Mouse (Mus musculus): ENCODE measurements at regions not wholly inside any gene's neighbourhood (a gene's known extent, or its start where the extent isn't known, plus 50 kb on each side); places are given as distances from the start of the nearest gene placed in this dataset.

DNA sequence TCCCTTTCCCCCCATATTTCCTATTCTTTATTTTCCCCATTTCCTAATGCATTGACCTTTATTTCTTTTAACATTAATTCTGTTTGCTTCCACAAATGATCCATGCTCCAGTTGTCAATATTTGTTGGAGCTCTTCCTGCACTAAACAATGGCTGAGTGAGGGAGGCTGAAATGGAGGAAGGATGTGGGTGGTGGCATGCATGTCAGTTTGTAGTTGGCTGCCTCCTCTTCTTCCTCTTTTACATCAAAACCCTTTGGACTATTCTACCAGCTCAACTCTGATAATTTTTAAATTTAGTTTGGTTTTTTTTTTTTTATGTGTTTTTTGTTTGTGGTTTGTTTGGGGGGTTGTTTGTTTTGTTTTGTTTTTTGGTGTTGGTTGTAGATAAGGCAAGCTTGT is 313.5 kb upstream of the Meis1 start:
- Histone ChIP-seq H3K4me1 (ENCODE audit: control insufficient read depth, insufficient read depth, low read length) (peaks cover 4% of the 10 kb centered on the region; the same call in 1 of the 2 replicates), H3K36me3 (ENCODE audit: control insufficient read depth, insufficient read depth) (no peaks in the 10 kb centered on the region), H3K4me3 (ENCODE audit: low read length) (no peak overlapping the region), H3K27ac (ENCODE audit: low read length) (no peak overlapping the region), H3K27me3 (ENCODE audit: control insufficient read depth, insufficient read depth, low read length) (no peaks in the 10 kb centered on the region), H3K9ac (ENCODE audit: low read length) (no peak overlapping the region), H3K4me2 (ENCODE audit: low read depth, low read length) (no peak overlapping the region), H3K9me3 (replicated peaks; ENCODE audit: control insufficient read depth, low read length) (no peaks in the 10 kb centered on the region)
- no peak for ATAC-seq (replicated peaks; ENCODE audit: extremely low read depth, insufficient read depth, low FRiP score)

DNA sequence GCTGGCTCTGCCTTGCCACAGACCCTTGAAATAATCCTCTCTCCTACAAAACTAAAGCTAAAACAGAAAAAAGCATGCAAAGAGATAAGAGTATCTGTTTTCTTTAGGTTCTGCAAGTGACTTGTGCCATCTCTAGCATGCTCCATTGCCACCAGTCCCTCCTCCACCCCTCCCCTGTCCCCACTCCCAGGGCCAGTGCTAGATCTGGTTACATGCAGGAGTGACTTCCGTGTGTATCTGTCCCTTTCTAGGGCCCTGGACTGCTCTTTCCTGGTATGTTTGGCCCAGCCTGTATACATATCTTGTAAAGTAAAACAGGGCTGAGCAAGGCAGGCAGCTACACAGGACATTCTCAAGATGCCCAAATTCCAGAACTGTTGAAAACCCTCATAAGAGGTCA is 313.9 kb upstream of the Meis1 start:
- H3K9me3 ChIP-seq (replicated peaks; ENCODE audit: control insufficient read depth, low read length), result no peaks in the 10 kb centered on the region
- no peak overlapping the region for H3K27ac ChIP-seq (ENCODE audit: low read length)
- WGBS, result 16% methylated on average over 1 of the region's 1 CpGs
- peaks cover 4% of the 10 kb centered on the region; the same call in 1 of the 2 replicates for H3K4me1 ChIP-seq (ENCODE audit: control insufficient read depth, insufficient read depth, low read length)
- H3K4me3 ChIP-seq (ENCODE audit: low read length), result no peak overlapping the region
- H3K4me2 ChIP-seq (ENCODE audit: low read depth, low read length), result no peak overlapping the region
- H3K9ac ChIP-seq (ENCODE audit: low read length), result no peak overlapping the region
- no peak for ATAC-seq (replicated peaks; ENCODE audit: extremely low read depth, insufficient read depth, low FRiP score)
- no peaks in the 10 kb centered on the region for H3K27me3 ChIP-seq (ENCODE audit: control insufficient read depth, insufficient read depth, low read length)
- no peaks in the 10 kb centered on the region for H3K36me3 ChIP-seq (ENCODE audit: control insufficient read depth, insufficient read depth)

DNA sequence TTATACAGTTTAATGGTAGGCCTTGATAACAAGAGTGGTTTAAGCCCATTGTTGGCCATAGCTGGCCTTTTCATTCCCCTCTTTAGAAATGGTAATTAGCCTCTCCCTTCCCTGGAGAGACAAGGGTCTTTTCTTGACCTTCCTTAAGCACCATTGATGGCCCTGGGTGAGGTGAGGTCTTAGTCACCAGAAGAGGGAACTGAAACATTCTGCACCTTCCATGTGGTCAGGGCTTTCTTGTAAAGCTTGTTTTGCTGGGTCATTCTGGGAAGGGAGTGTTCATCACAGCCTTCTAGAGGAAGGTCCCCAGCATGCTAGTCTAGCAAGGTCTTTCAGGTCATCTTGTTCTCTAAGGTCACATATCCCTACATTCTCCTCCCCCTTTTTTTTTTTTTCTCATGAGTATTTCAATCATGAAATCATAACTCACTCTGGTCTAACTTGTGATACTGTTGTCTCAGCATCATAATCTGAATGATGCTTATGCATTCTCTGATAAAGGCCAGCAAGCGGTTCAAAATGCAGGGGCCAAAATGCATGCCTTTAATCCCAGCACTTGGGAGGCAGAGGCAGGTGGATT is 315.2 kb upstream of the Meis1 start:
- WGBS, result 93% methylated on average over 1 of the region's 1 CpGs

DNA sequence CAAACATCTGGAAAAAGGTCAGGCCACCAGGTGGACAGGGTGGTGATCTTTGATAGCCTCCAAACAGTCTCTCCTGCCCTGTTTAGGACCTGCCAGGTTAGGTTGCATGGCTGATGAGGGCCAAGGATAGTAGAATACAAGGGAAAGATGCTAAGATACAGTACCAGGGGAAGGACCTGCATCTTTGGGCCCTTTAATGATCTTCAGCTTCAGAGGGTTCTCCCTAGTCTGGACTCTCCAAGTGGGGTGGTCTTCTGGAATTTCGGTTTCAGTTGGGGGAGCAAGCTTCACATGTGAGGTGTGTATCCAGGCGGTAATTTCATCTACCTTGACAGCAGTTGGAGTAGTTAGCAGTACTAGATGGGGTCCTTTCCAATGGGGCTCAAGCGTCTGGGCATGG is 316.6 kb upstream of the Meis1 start:
- Histone ChIP-seq H3K9ac (ENCODE audit: low read length) (no peak overlapping the region), H3K27me3 (ENCODE audit: control insufficient read depth, insufficient read depth, low read length) (no peaks in the 10 kb centered on the region), H3K27ac (ENCODE audit: low read length) (no peak overlapping the region), H3K4me2 (ENCODE audit: low read depth, low read length) (no peak overlapping the region), H3K4me1 (ENCODE audit: control insufficient read depth, insufficient read depth, low read length) (no peaks in the 10 kb centered on the region), H3K36me3 (ENCODE audit: control insufficient read depth, insufficient read depth) (no peaks in the 10 kb centered on the region), H3K9me3 (replicated peaks; ENCODE audit: control insufficient read depth, low read length) (no peaks in the 10 kb centered on the region), H3K4me3 (ENCODE audit: low read length) (no peak overlapping the region)
- 86% methylated on average over 3 of the region's 3 CpGs for WGBS
- ATAC-seq (replicated peaks; ENCODE audit: extremely low read depth, insufficient read depth, low FRiP score), result no peak

More for the DNA sequence above, 315.2 kb upstream of the Meis1 start:
- H3K9ac ChIP-seq (ENCODE audit: low read length), result no peak overlapping the region
- H3K27me3 ChIP-seq (ENCODE audit: control insufficient read depth, insufficient read depth, low read length), result no peaks in the 10 kb centered on the region
- no peak overlapping the region for H3K27ac ChIP-seq (ENCODE audit: low read length)
- H3K4me3 ChIP-seq (ENCODE audit: low read length), result no peak overlapping the region
- no peak for ATAC-seq (replicated peaks; ENCODE audit: extremely low read depth, insufficient read depth, low FRiP score)
- H3K4me1 ChIP-seq (ENCODE audit: control insufficient read depth, insufficient read depth, low read length), result no peaks in the 10 kb centered on the region
- H3K9me3 ChIP-seq (replicated peaks; ENCODE audit: control insufficient read depth, low read length), result no peaks in the 10 kb centered on the region
- H3K36me3 ChIP-seq (ENCODE audit: control insufficient read depth, insufficient read depth), result no peaks in the 10 kb centered on the region
- H3K4me2 ChIP-seq (ENCODE audit: low read depth, low read length), result no peak overlapping the region

DNA sequence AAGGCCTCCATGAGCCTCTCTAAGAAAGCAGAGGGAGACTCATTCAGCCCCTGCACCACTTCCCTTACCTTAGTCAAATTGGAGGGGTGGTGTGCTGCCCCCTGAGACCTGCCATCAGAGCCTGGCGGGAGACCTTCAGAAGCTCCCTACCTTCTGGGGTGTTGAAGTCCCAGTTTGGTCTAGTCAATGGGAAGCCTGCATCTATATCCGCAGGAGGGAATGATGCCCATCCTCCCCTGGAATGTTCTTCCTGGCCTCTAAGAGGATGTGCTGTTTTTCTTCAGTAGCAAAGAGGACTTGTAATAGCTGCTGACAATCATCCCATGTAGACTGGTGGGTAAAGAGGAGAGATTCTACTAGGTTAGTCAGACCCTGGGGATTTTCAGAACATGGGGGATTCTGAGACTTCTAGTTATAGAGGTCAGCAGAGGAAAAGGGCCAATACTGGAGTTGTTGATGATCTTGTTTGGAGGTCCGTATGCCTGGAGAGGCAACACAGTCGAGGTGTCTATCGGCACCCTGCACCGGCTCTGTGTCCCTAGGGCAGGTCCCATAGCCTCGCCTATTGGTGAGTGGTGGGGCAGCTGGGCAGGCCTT is 321.0 kb upstream of the Meis1 start:
- 85% methylated on average over 7 of the region's 7 CpGs for WGBS
- no peak for ATAC-seq (replicated peaks; ENCODE audit: extremely low read depth, insufficient read depth, low FRiP score)
- no peaks in the 10 kb centered on the region for H3K27me3 ChIP-seq (ENCODE audit: control insufficient read depth, insufficient read depth, low read length)

DNA sequence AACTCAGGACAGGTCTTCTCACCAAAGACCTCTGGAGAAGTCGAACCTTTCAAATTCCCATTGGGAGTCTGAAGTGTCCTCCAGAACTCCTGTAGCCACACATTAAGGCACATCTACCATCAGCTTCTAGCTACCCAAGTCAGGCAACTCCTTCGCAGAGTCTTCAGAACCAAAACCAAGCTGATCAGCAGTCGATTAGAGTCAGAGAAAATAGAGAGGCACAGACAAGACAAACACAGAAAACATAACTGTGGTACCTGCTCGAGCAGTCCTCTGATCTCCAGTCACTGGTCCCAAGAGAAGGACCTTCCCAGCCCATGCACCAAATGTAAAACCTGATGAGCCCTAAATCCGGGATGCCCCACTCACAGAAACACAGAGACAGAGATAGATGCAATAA is 322.1 kb upstream of the Meis1 start:
- 88% methylated on average over 5 of the region's 5 CpGs for WGBS
- H3K4me2 ChIP-seq (ENCODE audit: low read depth, low read length), result no peak overlapping the region
- ATAC-seq (replicated peaks; ENCODE audit: extremely low read depth, insufficient read depth, low FRiP score), result no peak
- H3K9me3 ChIP-seq (replicated peaks; ENCODE audit: control insufficient read depth, low read length), result no peaks in the 10 kb centered on the region
- no peaks in the 10 kb centered on the region for H3K27me3 ChIP-seq (ENCODE audit: control insufficient read depth, insufficient read depth, low read length)
- no peak overlapping the region for H3K4me3 ChIP-seq (ENCODE audit: low read length)
- H3K9ac ChIP-seq (ENCODE audit: low read length), result no peak overlapping the region
- H3K4me1 ChIP-seq (ENCODE audit: control insufficient read depth, insufficient read depth, low read length), result no peaks in the 10 kb centered on the region
- H3K27ac ChIP-seq (ENCODE audit: low read length), result no peak overlapping the region
- H3K36me3 ChIP-seq (ENCODE audit: control insufficient read depth, insufficient read depth), result no peaks in the 10 kb centered on the region

More for the DNA sequence above, 321.0 kb upstream of the Meis1 start:
- Histone ChIP-seq H3K9ac (ENCODE audit: low read length) (no peak overlapping the region), H3K4me3 (ENCODE audit: low read length) (no peak overlapping the region), H3K4me1 (ENCODE audit: control insufficient read depth, insufficient read depth, low read length) (no peaks in the 10 kb centered on the region), H3K27ac (ENCODE audit: low read length) (no peak overlapping the region), H3K9me3 (replicated peaks; ENCODE audit: control insufficient read depth, low read length) (no peaks in the 10 kb centered on the region), H3K36me3 (ENCODE audit: control insufficient read depth, insufficient read depth) (no peaks in the 10 kb centered on the region), H3K4me2 (ENCODE audit: low read depth, low read length) (no peak overlapping the region)

DNA sequence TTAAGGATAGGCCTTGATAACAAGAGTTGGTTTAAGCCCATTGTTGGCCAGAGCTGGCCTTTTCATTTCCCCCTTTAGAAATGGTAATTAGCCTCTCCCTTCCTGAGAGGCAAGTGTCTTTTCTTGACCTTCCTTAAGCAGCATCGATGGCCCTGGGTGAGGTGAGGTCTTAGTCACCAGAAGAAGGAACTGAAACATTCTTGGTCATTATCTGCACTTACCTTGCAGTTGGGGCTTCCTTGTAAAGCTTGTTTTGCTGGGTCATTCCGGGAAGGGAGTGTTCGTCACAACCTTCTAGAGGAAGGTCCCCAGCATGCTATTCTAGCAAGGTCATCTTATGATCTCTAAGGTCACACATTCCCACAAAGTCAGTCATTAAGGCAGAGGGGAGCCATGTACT is 322.6 kb upstream of the Meis1 start:
- no peak for ATAC-seq (replicated peaks; ENCODE audit: extremely low read depth, insufficient read depth, low FRiP score)
- 57% methylated on average over 3 of the region's 3 CpGs for WGBS
- Histone ChIP-seq H3K9me3 (replicated peaks; ENCODE audit: control insufficient read depth, low read length) (no peaks in the 10 kb centered on the region), H3K27ac (ENCODE audit: low read length) (no peak overlapping the region), H3K36me3 (ENCODE audit: control insufficient read depth, insufficient read depth) (no peaks in the 10 kb centered on the region), H3K9ac (ENCODE audit: low read length) (no peak overlapping the region), H3K4me1 (ENCODE audit: control insufficient read depth, insufficient read depth, low read length) (no peaks in the 10 kb centered on the region), H3K4me3 (ENCODE audit: low read length) (no peak overlapping the region), H3K27me3 (ENCODE audit: control insufficient read depth, insufficient read depth, low read length) (no peaks in the 10 kb centered on the region), H3K4me2 (ENCODE audit: low read depth, low read length) (no peak overlapping the region)

DNA sequence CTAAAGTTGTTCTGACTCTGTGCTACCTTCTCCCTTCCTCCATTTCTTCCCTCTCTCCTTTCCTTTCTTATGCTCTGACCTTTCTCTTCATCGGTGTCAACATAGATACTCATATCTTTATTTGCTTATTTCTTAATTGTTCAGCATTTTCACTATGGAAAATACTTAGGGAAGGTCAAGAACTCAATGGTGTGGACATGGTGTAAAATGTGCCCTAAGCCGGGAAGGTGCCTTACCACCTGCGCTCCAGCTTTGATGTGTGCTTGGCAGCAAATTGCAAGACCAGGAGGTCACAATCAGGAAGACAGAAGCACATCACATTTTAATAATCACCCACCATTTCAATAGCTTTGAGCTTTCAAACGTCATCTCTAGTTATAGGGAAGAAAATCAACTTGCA is 324.0 kb upstream of the Meis1 start:
- no peaks in the 10 kb centered on the region for H3K4me1 ChIP-seq (ENCODE audit: control insufficient read depth, insufficient read depth, low read length)
- WGBS, result 81% methylated on average over 4 of the region's 4 CpGs
- H3K36me3 ChIP-seq (ENCODE audit: control insufficient read depth, insufficient read depth), result no peaks in the 10 kb centered on the region

DNA sequence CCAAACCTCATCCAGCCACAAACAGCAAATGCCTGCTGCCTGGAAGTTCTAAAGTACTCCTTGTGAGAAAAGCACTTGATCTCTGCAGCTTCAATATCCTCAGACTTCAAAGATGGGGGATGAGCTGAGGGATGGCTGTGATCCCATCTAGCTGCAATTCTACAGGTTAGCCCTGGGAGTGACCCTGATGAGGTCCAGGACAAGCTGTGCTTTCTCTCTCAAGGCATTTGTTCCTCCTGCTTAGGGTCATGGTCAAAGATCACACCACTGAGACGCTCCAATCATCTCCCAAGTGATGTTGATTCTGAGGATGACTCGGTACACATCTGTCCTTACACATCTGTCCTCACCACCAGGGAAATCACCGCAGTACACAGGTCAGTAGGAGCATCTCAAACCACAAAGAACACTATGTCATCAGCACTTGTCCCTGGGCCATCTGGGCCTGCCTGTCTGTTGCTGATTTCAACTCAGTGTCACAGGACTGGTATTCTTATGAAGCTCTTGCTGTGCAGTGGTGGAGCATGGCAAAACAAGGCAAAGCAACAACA is 327.6 kb upstream of the Meis1 start:
- no peak for ATAC-seq (replicated peaks; ENCODE audit: extremely low read depth, insufficient read depth, low FRiP score)
- H3K9ac ChIP-seq (ENCODE audit: low read length), result no peak overlapping the region
- no peak overlapping the region for H3K27ac ChIP-seq (ENCODE audit: low read length)
- no peaks in the 10 kb centered on the region for H3K4me1 ChIP-seq (ENCODE audit: control insufficient read depth, insufficient read depth, low read length)
- WGBS, result 77% methylated on average over 3 of the region's 3 CpGs
- H3K9me3 ChIP-seq (replicated peaks; ENCODE audit: control insufficient read depth, low read length), result no peaks in the 10 kb centered on the region
- no peak overlapping the region for H3K4me3 ChIP-seq (ENCODE audit: low read length)
- no peaks in the 10 kb centered on the region for H3K27me3 ChIP-seq (ENCODE audit: control insufficient read depth, insufficient read depth, low read length)
- no peaks in the 10 kb centered on the region for H3K36me3 ChIP-seq (ENCODE audit: control insufficient read depth, insufficient read depth)
- H3K4me2 ChIP-seq (ENCODE audit: low read depth, low read length), result no peak overlapping the region

More for the DNA sequence above, 324.0 kb upstream of the Meis1 start:
- H3K9me3 ChIP-seq (replicated peaks; ENCODE audit: control insufficient read depth, low read length), result no peaks in the 10 kb centered on the region
- ATAC-seq (replicated peaks; ENCODE audit: extremely low read depth, insufficient read depth, low FRiP score), result no peak
- H3K27me3 ChIP-seq (ENCODE audit: control insufficient read depth, insufficient read depth, low read length), result no peaks in the 10 kb centered on the region
- no peak overlapping the region for H3K4me3 ChIP-seq (ENCODE audit: low read length)
- H3K9ac ChIP-seq (ENCODE audit: low read length), result no peak overlapping the region
- H3K4me2 ChIP-seq (ENCODE audit: low read depth, low read length), result no peak overlapping the region
- no peak overlapping the region for H3K27ac ChIP-seq (ENCODE audit: low read length)
